Mouse (Mus musculus) midbrain, embryonic 10.5 days (tissue): Measurements from ENCODE around the gene Tmem233. TPM values are rescaled to one million over a fixed set of nuclear protein-coding genes. Genes with fewer than 3 reads are reported as not detected.

ENCODE experiments used
- DNase-seq: peaks from one replicate; pipeline ENCODE4 v3.0.0-alpha.2; 2017; ENCODE audit warnings: low spot score
- H3K27ac ChIP-seq: fragments of 300-500 bp; sonication (generic); replicated peaks from 2 replicates; pipeline ENCODE4 v1.5.1; 2016; ENCODE audit warnings: mild to moderate bottlenecking
- H3K27me3 ChIP-seq: fragments of 300-500 bp; sonication (generic); 2 replicates; pipeline ENCODE4 v1.6.1; 2016; ENCODE audit warnings: low read depth, mild to moderate bottlenecking; ENCODE audit not compliant: poor library complexity, severe bottlenecking
- H3K36me3 ChIP-seq: fragments of 300-500 bp; sonication (generic); 2 replicates; pipeline ENCODE4 v1.6.1; 2016; ENCODE audit warnings: mild to moderate bottlenecking, moderate library complexity
- H3K4me1 ChIP-seq: fragments of 300-500 bp; sonication (generic); 2 replicates; pipeline ENCODE4 v1.6.1; 2016
- H3K4me3 ChIP-seq: fragments of 300-500 bp; sonication (generic); 2 replicates; pipeline ENCODE4 v1.5.1; 2016; ENCODE audit warnings: mild to moderate bottlenecking, moderate library complexity
- H3K9me3 ChIP-seq: fragments of 300-500 bp; sonication (generic); replicated peaks from 2 replicates; pipeline ENCODE4 v1.6.1; 2016; ENCODE audit warnings: mild to moderate bottlenecking
- WGBS: fragments of 180-500 bp; shearing (Covaris S2); methylation state at CpG from one replicate; pipeline ENCODE4 v1.1.7; 2016; 5-methylcytosine and 5-hydroxymethylcytosine counted together
- polyA plus RNA-seq: library from polyadenylated mRNA; unstranded; fragments of >200 nt; fragmentation: Nextera tagmentation; extraction: Ambion mirVana; gene quantifications from 2 replicates; pipeline ENCODE4 v1.2.1, GENCODE M21; 2016

The Tmem233 gene
- polyA plus RNA-seq, 1 experiment from 2014 or later, result not detected

GRCm38 (mm10) chr5:116012503-116012902 is 70.5 kb downstream of the Tmem233 start:
- no peak overlapping the region for H3K4me3 ChIP-seq
- H3K9me3 ChIP-seq, result no peaks in the 10 kb centered on the region
- 92% methylated on average over 7 of the region's 7 CpGs for WGBS
- H3K36me3 ChIP-seq, result peaks cover 60% of the 10 kb centered on the region
- no peaks in the 10 kb centered on the region for H3K4me1 ChIP-seq
- H3K27me3 ChIP-seq, result no peaks in the 10 kb centered on the region
- no peak overlapping the region for H3K27ac ChIP-seq
- DNase-seq, result no peak

GRCm38 (mm10) chr5:116011700-116012099 is 71.3 kb downstream of the Tmem233 start:
- no peak overlapping the region for H3K27ac ChIP-seq
- 91% methylated on average over 7 of the region's 7 CpGs for WGBS
- DNase-seq, result no peak
- H3K9me3 ChIP-seq, result no peaks in the 10 kb centered on the region
- no peaks in the 10 kb centered on the region for H3K4me1 ChIP-seq
- peaks cover 60% of the 10 kb centered on the region for H3K36me3 ChIP-seq
- H3K4me3 ChIP-seq, result no peak overlapping the region
- H3K27me3 ChIP-seq, result no peaks in the 10 kb centered on the region

- Histone ChIP-seq H3K4me3 (no peak overlapping the region), H3K4me1 (no peaks in the 10 kb centered on the region), H3K27me3 (no peaks in the 10 kb centered on the region), H3K9me3 (no peaks in the 10 kb centered on the region), H3K27ac (no peak overlapping the region), H3K36me3 (peaks cover 54% of the 10 kb centered on the region)
- 89% methylated on average over 2 of the region's 2 CpGs for WGBS
- DNase-seq, result no peak
These were observed 73.0 kb downstream of the Tmem233 start for GRCm38 (mm10) chr5:116009884-116010627.

GRCm38 (mm10) chr5:116009091-116009851 is 73.8 kb downstream of the Tmem233 start:
- Histone ChIP-seq H3K4me3 (no peak overlapping the region), H3K4me1 (no peaks in the 10 kb centered on the region), H3K36me3 (peaks cover 48% of the 10 kb centered on the region), H3K27me3 (no peaks in the 10 kb centered on the region), H3K27ac (no peak overlapping the region), H3K9me3 (no peaks in the 10 kb centered on the region)
- WGBS, result 80% methylated on average over 15 of the region's 15 CpGs
- no peak for DNase-seq

- DNase-seq, result no peak
- Histone ChIP-seq H3K36me3 (peaks cover 37% of the 10 kb centered on the region), H3K9me3 (no peaks in the 10 kb centered on the region), H3K4me1 (peaks cover 7% of the 10 kb centered on the region), H3K4me3 (no peak overlapping the region), H3K27ac (no peak overlapping the region), H3K27me3 (no peaks in the 10 kb centered on the region)
- WGBS, result 91% methylated on average over 13 of the region's 13 CpGs
These were observed 75.3 kb downstream of the Tmem233 start for GRCm38 (mm10) chr5:116007723-116008122.

GRCm38 (mm10) chr5:116006324-116007099 is 76.5 kb downstream of the Tmem233 start:
- H3K27me3 ChIP-seq, result no peaks in the 10 kb centered on the region
- no peak overlapping the region for H3K27ac ChIP-seq
- WGBS, result 60% methylated on average over 22 of the region's 22 CpGs
- H3K4me1 ChIP-seq, result peaks cover 7% of the 10 kb centered on the region
- DNase-seq, result no peak
- H3K36me3 ChIP-seq, result peaks cover 45% of the 10 kb centered on the region
- H3K4me3 ChIP-seq, result no peak overlapping the region
- no peaks in the 10 kb centered on the region for H3K9me3 ChIP-seq

DNA sequence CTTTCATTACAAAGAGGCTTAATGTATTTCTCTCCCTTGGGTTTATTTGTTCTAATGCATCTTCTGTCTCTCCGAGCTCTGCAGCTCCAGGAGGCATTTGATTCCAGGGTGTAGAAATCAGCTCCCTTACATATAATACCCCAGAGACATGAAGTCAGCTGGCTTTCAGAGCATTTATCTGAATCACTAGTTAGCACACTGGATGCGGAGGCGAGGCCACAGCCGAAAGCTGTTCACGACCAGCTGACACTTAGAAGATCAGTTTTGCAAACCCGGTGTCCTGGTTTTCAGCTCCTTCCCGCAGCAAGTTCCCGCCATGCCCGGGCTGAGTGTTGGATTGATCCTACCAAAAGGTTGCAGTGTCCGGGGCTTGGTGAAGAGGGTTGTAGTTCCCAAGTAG is 78.8 kb downstream of the Tmem233 start:
- H3K9me3 ChIP-seq, result no peaks in the 10 kb centered on the region
- no peak overlapping the region for H3K27ac ChIP-seq

DNA sequence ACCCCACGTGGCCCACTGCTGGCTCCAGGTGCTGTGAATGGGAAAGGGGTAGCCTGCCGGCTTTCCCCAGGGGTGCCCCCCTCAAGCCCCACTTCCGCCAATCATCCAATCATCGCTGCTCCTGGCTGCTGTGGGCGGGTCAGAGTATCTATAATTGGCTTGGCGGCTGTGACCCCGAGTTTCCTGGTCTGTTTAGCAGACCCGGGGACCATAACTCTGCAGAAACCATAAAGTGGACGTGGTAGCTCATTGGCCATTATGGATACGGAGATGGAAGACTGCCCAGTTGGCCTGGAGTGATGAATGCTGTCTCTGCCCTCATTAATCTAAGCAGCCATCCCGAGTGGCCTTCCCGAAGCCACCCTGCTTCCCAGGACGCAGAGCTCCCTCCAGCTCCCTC is 79.2 kb downstream of the Tmem233 start:
- Histone ChIP-seq H3K4me1 (peaks cover 7% of the 10 kb centered on the region), H3K9me3 (no peaks in the 10 kb centered on the region), H3K27me3 (no peaks in the 10 kb centered on the region), H3K4me3 (no peak overlapping the region), H3K27ac (no peak overlapping the region), H3K36me3 (peaks cover 72% of the 10 kb centered on the region)
- DNase-seq, result no peak
- 46% methylated on average over 13 of the region's 13 CpGs for WGBS

More for the DNA sequence above, 78.8 kb downstream of the Tmem233 start:
- WGBS, result 87% methylated on average over 10 of the region's 10 CpGs
- Histone ChIP-seq H3K4me1 (peaks cover 7% of the 10 kb centered on the region), H3K27me3 (no peaks in the 10 kb centered on the region), H3K4me3 (no peak overlapping the region), H3K36me3 (peaks cover 68% of the 10 kb centered on the region)
- DNase-seq, result no peak

- H3K4me1 ChIP-seq, result peaks cover 7% of the 10 kb centered on the region
- WGBS, result 90% methylated on average over 8 of the region's 8 CpGs
- no peak overlapping the region for H3K27ac ChIP-seq
- no peak overlapping the region for H3K4me3 ChIP-seq
- H3K36me3 ChIP-seq, result peaks cover 75% of the 10 kb centered on the region
- DNase-seq, result no peak
- no peaks in the 10 kb centered on the region for H3K27me3 ChIP-seq
- H3K9me3 ChIP-seq, result no peaks in the 10 kb centered on the region
These were observed 79.9 kb downstream of the Tmem233 start for GRCm38 (mm10) chr5:116003154-116003553.

DNA sequence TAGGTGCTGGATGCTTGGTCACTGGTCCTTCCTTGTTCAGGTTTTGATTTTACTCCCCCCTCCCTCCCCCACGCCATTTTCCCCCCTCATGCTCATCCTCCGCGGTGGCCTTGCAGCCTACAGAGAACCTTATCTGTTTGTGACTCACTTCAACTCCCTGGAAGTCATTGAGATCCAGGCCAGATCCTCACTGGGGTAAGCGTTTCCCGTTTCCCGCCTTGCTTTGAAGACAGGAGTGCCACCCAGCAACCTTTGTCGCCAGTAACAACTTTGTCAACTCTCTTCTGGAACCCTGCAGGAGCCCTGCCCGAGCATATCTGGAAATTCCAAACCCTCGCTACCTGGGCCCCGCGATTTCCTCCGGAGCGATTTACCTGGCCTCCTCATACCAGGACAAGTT is 85.7 kb downstream of the Tmem233 start:
- DNase-seq, result no peak
- H3K9me3 ChIP-seq, result no peaks in the 10 kb centered on the region
- H3K4me3 ChIP-seq, result no peak overlapping the region
- no peaks in the 10 kb centered on the region for H3K4me1 ChIP-seq
- H3K27ac ChIP-seq, result no peak overlapping the region
- H3K27me3 ChIP-seq, result no peaks in the 10 kb centered on the region
- WGBS, result 75% methylated on average over 13 of the region's 13 CpGs
- H3K36me3 ChIP-seq, result peaks cover 95% of the 10 kb centered on the region

DNA sequence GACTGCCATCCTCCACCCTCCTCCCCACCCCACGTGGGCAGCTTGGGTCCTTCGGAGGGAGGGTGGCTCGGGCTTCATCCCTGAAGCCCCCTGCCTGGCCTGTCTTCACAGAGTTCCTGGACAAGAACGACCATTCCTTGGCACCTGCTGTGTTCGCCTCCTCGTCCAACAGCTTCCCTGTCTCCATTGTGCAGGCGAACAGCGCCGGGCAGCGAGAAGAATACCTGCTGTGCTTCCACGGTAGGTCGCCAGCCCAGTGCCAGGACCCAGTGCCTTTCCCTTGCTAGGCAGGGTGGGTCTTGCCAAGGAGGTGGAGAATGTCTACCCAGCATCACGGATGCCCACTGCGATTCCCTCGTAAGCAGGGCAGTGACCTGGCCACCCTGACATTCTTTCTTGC is 88.9 kb downstream of the Tmem233 start:
- WGBS, result 89% methylated on average over 15 of the region's 15 CpGs
- H3K27me3 ChIP-seq, result no peaks in the 10 kb centered on the region
- no peak overlapping the region for H3K27ac ChIP-seq
- H3K4me3 ChIP-seq, result no peak overlapping the region
- H3K9me3 ChIP-seq, result peaks cover 15% of the 10 kb centered on the region
- DNase-seq, result no peak
- H3K4me1 ChIP-seq, result no peaks in the 10 kb centered on the region
- peaks cover 95% of the 10 kb centered on the region for H3K36me3 ChIP-seq

GRCm38 (mm10) chr5:115991717-115992116 is 91.3 kb downstream of the Tmem233 start:
- no peak for DNase-seq
- H3K4me3 ChIP-seq, result no peak overlapping the region
- peaks cover 97% of the 10 kb centered on the region for H3K36me3 ChIP-seq
- WGBS, result 96% methylated on average over 11 of the region's 11 CpGs
- H3K9me3 ChIP-seq, result peaks cover 15% of the 10 kb centered on the region
- no peaks in the 10 kb centered on the region for H3K4me1 ChIP-seq
- no peak overlapping the region for H3K27ac ChIP-seq
- no peaks in the 10 kb centered on the region for H3K27me3 ChIP-seq
